11 mouse cellular contexts compared by ENCODE assay signal in the genomic region with DNA sequence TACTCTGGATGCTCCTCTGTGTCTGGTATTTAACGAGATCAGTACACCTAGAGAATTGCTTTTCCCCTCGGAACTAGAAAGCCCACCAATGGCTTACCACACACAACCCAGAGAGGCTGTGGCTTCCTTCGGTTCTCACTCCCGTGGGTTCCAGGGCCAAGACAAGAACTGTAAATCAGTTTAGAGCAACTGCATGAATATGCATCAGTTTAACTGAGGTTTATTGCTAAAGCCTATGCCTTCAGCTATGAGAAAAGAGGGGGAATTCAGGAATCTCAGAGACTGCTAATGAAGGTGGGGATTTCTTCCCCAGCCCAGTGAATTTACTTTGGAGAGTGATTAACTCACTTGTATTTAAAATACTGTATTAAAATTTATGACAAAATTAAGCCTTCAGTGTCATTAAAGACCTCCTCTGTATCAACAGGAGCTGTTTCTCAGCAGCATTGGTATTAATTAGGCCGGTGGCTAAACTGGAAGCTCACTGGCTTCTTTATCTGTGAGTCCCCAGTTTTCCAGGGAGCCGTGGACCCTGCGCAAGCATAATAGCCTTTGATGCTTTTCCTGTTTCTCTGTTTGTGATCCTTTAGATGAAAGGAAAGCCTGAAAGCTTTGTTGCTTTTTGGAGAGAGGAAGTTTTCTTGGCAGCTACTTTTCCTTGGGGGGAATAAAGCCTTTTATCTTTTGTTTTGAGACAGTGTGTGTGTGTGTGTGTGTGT. TPM values are rescaled to one million over a fixed set of nuclear protein-coding genes. Genes with fewer than 3 reads are reported as not detected.
DNase-seq lines count a peak whose midpoint lies in the region; ATAC-seq and TF ChIP-seq lines count a peak whose summit lies in the region.
"Had no signal": no experiment of that assay in that cellular context is flagged by ENCODE, and none has a peak within 500 bp of the region (broad histone marks: within the 10 kb centered on the region; RNA-seq: fewer than 3 reads in every experiment).

No protein-coding gene starts in this region.

- H3K9ac ChIP-seq in heart, postnatal 0 days (replicated peaks; ENCODE audit: low read depth, low read length) = no peak overlapping the region
- no peak overlapping the region for H3K9ac ChIP-seq in embryonic facial prominence, embryonic 13.5 days
- no peak overlapping the region for H3K9ac ChIP-seq in hindbrain, postnatal 0 days (replicated peaks; ENCODE audit: low read length)
- H3K9ac ChIP-seq: liver, embryonic 13.5 days had no signal

- no peak overlapping the region for H3K4me3 ChIP-seq in heart, postnatal 0 days (ENCODE audit: low read depth, low read length)
- H3K4me3 ChIP-seq in embryonic facial prominence, embryonic 13.5 days = no peak overlapping the region
- no peak overlapping the region for H3K4me3 ChIP-seq in hindbrain, postnatal 0 days (ENCODE audit: low read length)
- no peak overlapping the region for H3K4me3 ChIP-seq in thymus, adult 2 months (ENCODE audit: control insufficient read depth, insufficient read depth, low read length)
- H3K4me3 ChIP-seq: liver, embryonic 13.5 days had no signal

- no peaks in the 10 kb centered on the region for H3K9me3 ChIP-seq in heart, postnatal 0 days (replicated peaks; ENCODE audit: control insufficient read depth, low read length)
- H3K9me3 ChIP-seq in embryonic facial prominence, embryonic 13.5 days = no peaks in the 10 kb centered on the region
- H3K9me3 ChIP-seq in hindbrain, postnatal 0 days (ENCODE audit: low read length) = no peaks in the 10 kb centered on the region

- H3K4me1 ChIP-seq in heart, postnatal 0 days (ENCODE audit: control insufficient read depth, insufficient read depth) = no peaks in the 10 kb centered on the region; the same call in 1 of the 2 replicates
- H3K4me1 ChIP-seq in embryonic facial prominence, embryonic 13.5 days = peaks cover 9% of the 10 kb centered on the region
- peaks cover 8% of the 10 kb centered on the region for H3K4me1 ChIP-seq in hindbrain, postnatal 0 days (ENCODE audit: insufficient read depth, low read length)
- no peaks in the 10 kb centered on the region for H3K4me1 ChIP-seq in thymus, adult 2 months (replicated peaks; ENCODE audit: control insufficient read depth, insufficient read depth, low read length)
- H3K4me1 ChIP-seq: liver, embryonic 13.5 days had no signal

- H3K27ac ChIP-seq in heart, postnatal 0 days (ENCODE audit: low read depth) = peak overlapping the region; percentile 8
- H3K27ac ChIP-seq in embryonic facial prominence, embryonic 13.5 days = peak overlapping the region; percentile 49; the same call in 1 of the 2 replicates
- H3K27ac ChIP-seq in hindbrain, postnatal 0 days = peak overlapping the region; percentile 68
- H3K27ac ChIP-seq in thymus, adult 2 months (ENCODE audit: control insufficient read depth, insufficient read depth, low read length) = no peak overlapping the region
- H3K27ac ChIP-seq: liver, embryonic 13.5 days had no signal

- ATAC-seq in heart, postnatal 0 days (ENCODE audit: insufficient read depth, low read depth) = no peak
- ATAC-seq in embryonic facial prominence, embryonic 13.5 days (ENCODE audit: insufficient number of reproducible peaks, insufficient read depth, low FRiP score, low TSS enrichment, low read depth) = no peak
- ATAC-seq in hindbrain, postnatal 0 days = peak; percentile 51; the same call in 1 of the 2 replicates

- no peak for TF ChIP-seq EP300 in heart, postnatal 0 days (IDR thresholded peaks at IDR 0.05; ENCODE audit: low read depth)

- WGBS in heart, postnatal 0 days = 57% methylated on average over 7 of the region's 7 CpGs
- 29% methylated on average over 7 of the region's 7 CpGs for WGBS in embryonic facial prominence, embryonic 13.5 days
- WGBS in hindbrain, postnatal 0 days = 12% methylated on average over 7 of the region's 7 CpGs
- 45% methylated on average over 7 of the region's 7 CpGs for WGBS in thymus, adult 2 months

- TF ChIP-seq POLR2A in thymus, adult 2 months (IDR thresholded peaks at IDR 0.05; ENCODE audit: control insufficient read depth, extremely low read depth, insufficient read depth, low read length, poor library complexity) = no peak

- H3K36me3 ChIP-seq in heart, postnatal 0 days (replicated peaks; ENCODE audit: control insufficient read depth, insufficient read depth, low read length) = peaks cover 3% of the 10 kb centered on the region; the same call in 1 of the 2 replicates
- H3K36me3 ChIP-seq in embryonic facial prominence, embryonic 13.5 days = peaks cover 6% of the 10 kb centered on the region; the same call in 1 of the 2 replicates
- no peaks in the 10 kb centered on the region for H3K36me3 ChIP-seq in hindbrain, postnatal 0 days (ENCODE audit: insufficient read depth, low read length)
- H3K36me3 ChIP-seq in thymus, adult 2 months (ENCODE audit: control insufficient read depth, insufficient read depth, low read length) = no peaks in the 10 kb centered on the region
- H3K36me3 ChIP-seq: liver, embryonic 13.5 days had no signal

- TF ChIP-seq CTCF in heart, postnatal 0 days (IDR thresholded peaks at IDR 0.05; ENCODE audit: low read depth) = no peak
- TF ChIP-seq CTCF in hindbrain, postnatal 0 days (IDR thresholded peaks at IDR 0.05; ENCODE audit: low read depth) = no peak
- no peak for TF ChIP-seq CTCF in thymus, adult 2 months (IDR thresholded peaks at IDR 0.05; ENCODE audit: borderline replicate concordance, control insufficient read depth, extremely low read depth, insufficient read depth, low read length, poor library complexity)

- DNase-seq in heart, postnatal 0 days (ENCODE audit: low spot score) = no peak
- no peak for DNase-seq in heart, postnatal 10 days
- DNase-seq in Muller cell, postnatal 12 days (ENCODE audit: inconsistent ontology term) = peak; percentile 42
- peak; percentile 66 for DNase-seq in hindbrain, postnatal 0 days (ENCODE audit: low spot score)
- no peak for DNase-seq in adrenal gland, postnatal 4 days (ENCODE audit: low spot score in 2 of 2)
- DNase-seq in urinary bladder, postnatal 14 days (ENCODE audit: low spot score) = no peak
- no peak for DNase-seq in thymus, adult 2 months
- DNase-seq: cerebellum, adult 9-10 months; gastrocnemius, postnatal 10 days; liver, embryonic 13.5 days had no signal

- no peaks in the 10 kb centered on the region for H3K27me3 ChIP-seq in heart, postnatal 0 days (ENCODE audit: control insufficient read depth, insufficient read depth, low read length)
- H3K27me3 ChIP-seq in embryonic facial prominence, embryonic 13.5 days = no peaks in the 10 kb centered on the region
- H3K27me3 ChIP-seq in hindbrain, postnatal 0 days (ENCODE audit: insufficient read depth, low read length) = no peaks in the 10 kb centered on the region
- no peaks in the 10 kb centered on the region; the same call in 1 of the 2 replicates for H3K27me3 ChIP-seq in thymus, adult 2 months (ENCODE audit: control insufficient read depth, insufficient read depth, low read length)
- H3K27me3 ChIP-seq: liver, embryonic 13.5 days had no signal

- intact Hi-C loops in heart, postnatal 10 days (cut with DNase I) = loop anchor here (5.0 kb wide), 1 partner anchor 42 kb away; a partner anchor contains a TSS

- no peak overlapping the region for H3K4me2 ChIP-seq in heart, postnatal 0 days (ENCODE audit: low read depth, low read length)
- peak overlapping the region; percentile 19 for H3K4me2 ChIP-seq in embryonic facial prominence, embryonic 13.5 days
- peak overlapping the region; percentile 36 for H3K4me2 ChIP-seq in hindbrain, postnatal 0 days (ENCODE audit: low read depth, low read length)
- H3K4me2 ChIP-seq: liver, embryonic 13.5 days had no signal

RNA-seq across cellular contexts. Expression of a gene that starts 44.4 kb away (rescaled TPM):
- total RNA-seq in heart, postnatal 0 days (2014; rRNA removed; ENCODE audit: low replicate concordance) = 0.19 and 2.2 TPM in 2 replicates
- polyA plus RNA-seq in heart, postnatal 0 days (2015; fragmentation: Nextera tagmentation; extraction: Ambion mirVana) = 7.8 and 8.7 TPM in 2 replicates
- 1 to 10 TPM; 6.9 to 8.9 TPM for total RNA-seq in heart, postnatal 10 days (2021)
- 15.0 and 16.1 TPM in 2 replicates for polyA plus RNA-seq in embryonic facial prominence, embryonic 13.5 days (2015; fragmentation: Nextera tagmentation; extraction: Ambion mirVana)
- 6.8 and 7.7 TPM in 2 replicates for total RNA-seq in hindbrain, postnatal 0 days (2014; rRNA removed)
- 18.3 and 18.8 TPM in 2 replicates for polyA plus RNA-seq in hindbrain, postnatal 0 days (2015; fragmentation: Nextera tagmentation; extraction: Ambion mirVana)
- total RNA-seq in adrenal gland, postnatal 4 days (2021) = 10 to 100 TPM; 19.1 to 19.6 TPM
- polyA plus RNA-seq in thymus, adult 2 months (2012; rRNA removed) = 0.42 and 0.69 TPM in 2 replicates

Comparison
In these comparisons a context has a peak if more than half of its experiments do, and no peak if none do; other contexts are left out.
1. DNase-seq: peak in Muller cell, postnatal 12 days (single experiment) and hindbrain, postnatal 0 days (single experiment); none in heart, postnatal 0 days (single experiment), heart, postnatal 10 days (0 of 2), adrenal gland, postnatal 4 days (0 of 2), urinary bladder, postnatal 14 days (single experiment) and thymus, adult 2 months (single experiment).